Mouse (Mus musculus): ENCODE results near the gene Plekhh2. TPM values are rescaled to one million over a fixed set of nuclear protein-coding genes. Genes with fewer than 3 reads are reported as not detected.

Gene Plekhh2
- polyA plus RNA-seq, 1 experiment from 2014 or later: 3.8 TPM

GRCm38 (mm10) chr17:84606976-84607375, 95.3 kb downstream of the Plekhh2 start:
- H3K27ac ChIP-seq: no peak overlapping the region
- DNase-seq (ENCODE audit: extremely low spot score, low spot score): no peak
- H3K36me3 ChIP-seq (replicated peaks): peaks cover 5% of the 10 kb centered on the region
- H3K4me3 ChIP-seq: no peak overlapping the region
- WGBS: 48% methylated on average over 13 of the region's 13 CpGs
- H3K9me3 ChIP-seq: no peaks in the 10 kb centered on the region
- no peaks in the 10 kb centered on the region for H3K27me3 ChIP-seq (ENCODE audit: poor library complexity, severe bottlenecking)
- H3K4me1 ChIP-seq: no peaks in the 10 kb centered on the region

GRCm38 (mm10) chr17:84607617-84608016, 95.9 kb downstream of the Plekhh2 start:
- 69% methylated on average over 5 of the region's 5 CpGs for WGBS
- no peaks in the 10 kb centered on the region for H3K27me3 ChIP-seq (ENCODE audit: poor library complexity, severe bottlenecking)
- H3K4me3 ChIP-seq: no peak overlapping the region
- H3K27ac ChIP-seq: no peak overlapping the region
- peaks cover 10% of the 10 kb centered on the region for H3K36me3 ChIP-seq (replicated peaks)
- H3K4me1 ChIP-seq: no peaks in the 10 kb centered on the region
- DNase-seq (ENCODE audit: extremely low spot score, low spot score): no peak
- H3K9me3 ChIP-seq: no peaks in the 10 kb centered on the region

GRCm38 (mm10) chr17:84608606-84609005, 96.9 kb downstream of the Plekhh2 start:
- H3K9me3 ChIP-seq: peaks cover 4% of the 10 kb centered on the region
- no peak overlapping the region for H3K27ac ChIP-seq
- H3K4me3 ChIP-seq: no peak overlapping the region
- H3K4me1 ChIP-seq: no peaks in the 10 kb centered on the region
- peaks cover 18% of the 10 kb centered on the region for H3K36me3 ChIP-seq (replicated peaks)
- no peaks in the 10 kb centered on the region for H3K27me3 ChIP-seq (ENCODE audit: poor library complexity, severe bottlenecking)
- no peak for DNase-seq (ENCODE audit: extremely low spot score, low spot score)
- 93% methylated on average over 4 of the region's 4 CpGs for WGBS

GRCm38 (mm10) chr17:84611500-84611899, 99.8 kb downstream of the Plekhh2 start:
- 89% methylated on average over 9 of the region's 9 CpGs for WGBS
- Histone ChIP-seq H3K27ac (no peak overlapping the region), H3K9me3 (peaks cover 10% of the 10 kb centered on the region), H3K4me1 (no peaks in the 10 kb centered on the region), H3K4me3 (no peak overlapping the region), H3K36me3 (replicated peaks) (peaks cover 33% of the 10 kb centered on the region), H3K27me3 (ENCODE audit: poor library complexity, severe bottlenecking) (no peaks in the 10 kb centered on the region)
- DNase-seq (ENCODE audit: extremely low spot score, low spot score): no peak

- Histone ChIP-seq H3K27ac (no peak overlapping the region), H3K27me3 (ENCODE audit: poor library complexity, severe bottlenecking) (no peaks in the 10 kb centered on the region), H3K9me3 (peaks cover 10% of the 10 kb centered on the region), H3K4me3 (no peak overlapping the region), H3K4me1 (no peaks in the 10 kb centered on the region), H3K36me3 (replicated peaks) (peaks cover 33% of the 10 kb centered on the region)
- no peak for DNase-seq (ENCODE audit: extremely low spot score, low spot score)
- 86% methylated on average over 7 of the region's 7 CpGs for WGBS
These were observed 100.3 kb downstream of the Plekhh2 start for GRCm38 (mm10) chr17:84611971-84612370.

- WGBS: 92% methylated on average over 11 of the region's 11 CpGs
- Histone ChIP-seq H3K27me3 (ENCODE audit: poor library complexity, severe bottlenecking) (no peaks in the 10 kb centered on the region), H3K4me3 (no peak overlapping the region), H3K36me3 (replicated peaks) (peaks cover 35% of the 10 kb centered on the region), H3K9me3 (peaks cover 10% of the 10 kb centered on the region), H3K27ac (no peak overlapping the region), H3K4me1 (0 out of 2 replicates have a peak, but pooled peaks cover 8% of the 10 kb centered on the region)
- DNase-seq (ENCODE audit: extremely low spot score, low spot score): no peak
These were observed 104.1 kb downstream of the Plekhh2 start for GRCm38 (mm10) chr17:84615811-84616210.

- DNase-seq (ENCODE audit: extremely low spot score, low spot score): no peak
- Histone ChIP-seq H3K36me3 (replicated peaks) (peaks cover 33% of the 10 kb centered on the region), H3K27ac (no peak overlapping the region), H3K4me1 (0 out of 2 replicates have a peak, but pooled peaks cover 8% of the 10 kb centered on the region), H3K4me3 (no peak overlapping the region), H3K27me3 (ENCODE audit: poor library complexity, severe bottlenecking) (no peaks in the 10 kb centered on the region), H3K9me3 (peaks cover 10% of the 10 kb centered on the region)
- WGBS: 92% methylated on average over 6 of the region's 6 CpGs
These were observed 104.9 kb downstream of the Plekhh2 start for GRCm38 (mm10) chr17:84616526-84617074.

GRCm38 (mm10) chr17:84617953-84618352, 106.3 kb downstream of the Plekhh2 start:
- H3K4me1 ChIP-seq: 0 out of 2 replicates have a peak, but pooled peaks cover 8% of the 10 kb centered on the region
- DNase-seq (ENCODE audit: extremely low spot score, low spot score): no peak
- H3K9me3 ChIP-seq: peaks cover 10% of the 10 kb centered on the region
- peaks cover 23% of the 10 kb centered on the region for H3K36me3 ChIP-seq (replicated peaks)
- WGBS: 89% methylated on average over 6 of the region's 6 CpGs
- no peak overlapping the region for H3K27ac ChIP-seq
- H3K27me3 ChIP-seq (ENCODE audit: poor library complexity, severe bottlenecking): no peaks in the 10 kb centered on the region
- H3K4me3 ChIP-seq: no peak overlapping the region

- peaks cover 12% of the 10 kb centered on the region for H3K36me3 ChIP-seq (replicated peaks)
- no peaks in the 10 kb centered on the region for H3K27me3 ChIP-seq (ENCODE audit: poor library complexity, severe bottlenecking)
- H3K4me1 ChIP-seq: 0 out of 2 replicates have a peak, but pooled peaks cover 8% of the 10 kb centered on the region
- H3K4me3 ChIP-seq: no peak overlapping the region
- H3K9me3 ChIP-seq: peaks cover 1% of the 10 kb centered on the region
- H3K27ac ChIP-seq: no peak overlapping the region
- WGBS: 94% methylated on average over 7 of the region's 7 CpGs
- DNase-seq (ENCODE audit: extremely low spot score, low spot score): no peak
These were observed 107.4 kb downstream of the Plekhh2 start for GRCm38 (mm10) chr17:84619112-84619511.

- H3K4me3 ChIP-seq: no peak overlapping the region
- no peak for DNase-seq (ENCODE audit: extremely low spot score, low spot score)
These were observed 108.4 kb downstream of the Plekhh2 start for GRCm38 (mm10) chr17:84620076-84620475.

GRCm38 (mm10) chr17:84620610-84621009, 108.9 kb downstream of the Plekhh2 start:
- DNase-seq (ENCODE audit: extremely low spot score, low spot score): no peak
- Histone ChIP-seq H3K27me3 (ENCODE audit: poor library complexity, severe bottlenecking) (no peaks in the 10 kb centered on the region), H3K4me1 (0 out of 2 replicates have a peak, but pooled peaks cover 8% of the 10 kb centered on the region), H3K4me3 (no peak overlapping the region), H3K9me3 (no peaks in the 10 kb centered on the region; the same call in 1 of the 2 replicates), H3K27ac (no peak overlapping the region), H3K36me3 (replicated peaks) (0 out of 2 replicates have a peak, but pooled peaks cover 2% of the 10 kb centered on the region)
- 90% methylated on average over 6 of the region's 6 CpGs for WGBS

More at GRCm38 (mm10) chr17:84620076-84620475, 108.4 kb downstream of the Plekhh2 start:
- no peaks in the 10 kb centered on the region for H3K27me3 ChIP-seq (ENCODE audit: poor library complexity, severe bottlenecking)
- no peaks in the 10 kb centered on the region; the same call in 1 of the 2 replicates for H3K9me3 ChIP-seq
- 0 out of 2 replicates have a peak, but pooled peaks cover 2% of the 10 kb centered on the region for H3K36me3 ChIP-seq (replicated peaks)
- WGBS: 88% methylated on average over 3 of the region's 3 CpGs
- H3K4me1 ChIP-seq: 0 out of 2 replicates have a peak, but pooled peaks cover 8% of the 10 kb centered on the region
- no peak overlapping the region for H3K27ac ChIP-seq

GRCm38 (mm10) chr17:84621209-84621608, 109.5 kb downstream of the Plekhh2 start:
- WGBS: 92% methylated on average over 6 of the region's 6 CpGs
- Histone ChIP-seq H3K27ac (no peak overlapping the region), H3K36me3 (replicated peaks) (0 out of 2 replicates have a peak, but pooled peaks cover 2% of the 10 kb centered on the region), H3K4me3 (no peak overlapping the region), H3K9me3 (no peaks in the 10 kb centered on the region; the same call in 1 of the 2 replicates), H3K27me3 (ENCODE audit: poor library complexity, severe bottlenecking) (no peaks in the 10 kb centered on the region), H3K4me1 (0 out of 2 replicates have a peak, but pooled peaks cover 8% of the 10 kb centered on the region)
- DNase-seq (ENCODE audit: extremely low spot score, low spot score): no peak

- 86% methylated on average over 4 of the region's 4 CpGs for WGBS
- no peak overlapping the region for H3K27ac ChIP-seq
- H3K4me1 ChIP-seq: peaks cover 16% of the 10 kb centered on the region
- H3K36me3 ChIP-seq (replicated peaks): 0 out of 2 replicates have a peak, but pooled peaks cover 2% of the 10 kb centered on the region
- DNase-seq (ENCODE audit: extremely low spot score, low spot score): no peak
- H3K4me3 ChIP-seq: no peak overlapping the region
- no peaks in the 10 kb centered on the region; the same call in 1 of the 2 replicates for H3K9me3 ChIP-seq
- no peaks in the 10 kb centered on the region for H3K27me3 ChIP-seq (ENCODE audit: poor library complexity, severe bottlenecking)
These were observed 110.3 kb downstream of the Plekhh2 start for GRCm38 (mm10) chr17:84622028-84622427.

Data from forebrain, embryonic 10.5 days (tissue).